Mouse (Mus musculus): ENCODE measurements at regions not wholly inside any gene's neighbourhood (a gene's known extent, or its start where the extent isn't known, plus 50 kb on each side); places are given as distances from the start of the nearest gene placed in this dataset.

GRCm38 (mm10) chr14:14596057-14596809 lies 105.8 kb upstream of the Slc4a7 start:
- DNase-seq, result no peak

GRCm38 (mm10) chr14:14599586-14599985 lies 102.5 kb upstream of the Slc4a7 start:
- no peak for DNase-seq

GRCm38 (mm10) chr14:14599990-14600389 lies 102.1 kb upstream of the Slc4a7 start:
- no peak for DNase-seq

GRCm38 (mm10) chr14:14603439-14603838 lies 98.6 kb upstream of the Slc4a7 start:
- no peak for DNase-seq

- DNase-seq, result no peak
Observed at GRCm38 (mm10) chr14:14607074-14607473, 95.0 kb upstream of the Slc4a7 start.

GRCm38 (mm10) chr14:14612245-14612644 lies 89.8 kb upstream of the Slc4a7 start:
- DNase-seq, result no peak

GRCm38 (mm10) chr14:14620316-14620715 lies 81.8 kb upstream of the Slc4a7 start:
- DNase-seq, result no peak

GRCm38 (mm10) chr14:14628673-14629072 lies 73.4 kb upstream of the Slc4a7 start:
- DNase-seq, result no peak

GRCm38 (mm10) chr14:14631750-14632149 lies 70.3 kb upstream of the Slc4a7 start:
- peak; percentile 7 for DNase-seq

GRCm38 (mm10) chr14:14632471-14632870 lies 69.6 kb upstream of the Slc4a7 start:
- peak; percentile 32 for DNase-seq

- peak; percentile 67 for DNase-seq
Observed at GRCm38 (mm10) chr14:14632951-14633931, 68.8 kb upstream of the Slc4a7 start.

- DNase-seq, result no peak
Observed at GRCm38 (mm10) chr14:14634021-14634420, 68.1 kb upstream of the Slc4a7 start.

GRCm38 (mm10) chr14:14639102-14640015 lies 62.7 kb upstream of the Slc4a7 start:
- DNase-seq, result no peak

- peak; percentile 3 for DNase-seq
Observed at GRCm38 (mm10) chr14:14640023-14640441, 62.0 kb upstream of the Slc4a7 start.

GRCm38 (mm10) chr14:14640557-14640956 lies 61.5 kb upstream of the Slc4a7 start:
- DNase-seq, result no peak

- DNase-seq, result no peak
Observed at GRCm38 (mm10) chr14:14643533-14643932, 58.5 kb upstream of the Slc4a7 start.

GRCm38 (mm10) chr14:14645084-14645483 lies 57.0 kb upstream of the Slc4a7 start:
- no peak for DNase-seq

All from adrenal gland, postnatal 10 days (tissue).